Mouse (Mus musculus) liver, adult (tissue): ENCODE measurements around the gene Optn.

ENCODE experiments used
- GATA4 ChIP-seq: IDR thresholded peaks from 2 replicates; pipeline ENCODE4 v1.6.1; 2014; ENCODE audit warnings: mild to moderate bottlenecking, low read length; ENCODE audit not compliant: insufficient replicate concordance

Gene Optn

DNA sequence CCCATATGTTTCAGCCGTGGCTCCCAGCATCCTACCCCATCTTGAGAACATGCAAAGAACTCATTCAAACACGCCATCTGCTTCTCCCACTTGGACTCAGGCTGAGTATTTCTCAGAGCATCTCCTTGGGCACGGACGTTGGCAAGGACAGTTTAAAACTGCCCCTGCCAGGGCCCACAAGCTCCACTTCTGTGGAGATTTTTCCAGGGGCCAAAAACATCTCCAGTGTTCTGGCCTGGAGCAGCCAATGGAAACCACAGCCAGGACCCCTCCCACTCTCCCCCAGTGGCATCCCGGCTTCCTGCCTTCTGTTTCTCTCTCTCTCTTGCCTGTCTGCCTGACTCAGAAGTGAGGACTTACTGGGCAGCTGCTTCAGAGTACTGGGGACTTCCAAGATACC is 88.0 kb downstream of the Optn start, which contains the start of gene Ucma:
TSS of gene Ucma (plus strand) at position 316 of the 400 bp plus-strand sequence.
- TF ChIP-seq GATA4, result no peak
